Mouse (Mus musculus) intestine, postnatal 0 days (tissue): ENCODE results near the gene Acvr1b. TPM values are rescaled to one million over a fixed set of nuclear protein-coding genes. Genes with fewer than 3 reads are reported as not detected.
A peak's percentile ranks its signal among the peaks of the same experiment; 100 is the strongest.

Experiments used
- ATAC-seq: fragments of 200-750 bp; cut with Nextera tagmentation; 2 replicates; pipeline ENCODE4 v1.8.0; 2017; ENCODE audit warnings: mild to moderate bottlenecking, moderate TSS enrichment, moderate library complexity
- H3K27ac ChIP-seq: fragments of 300-500 bp; sonication (generic); 2 replicates; pipeline ENCODE4 v1.5.1; 2014; ENCODE audit warnings: mild to moderate bottlenecking, low read depth, low read length, moderate library complexity
- H3K27me3 ChIP-seq: fragments of 300-500 bp; sonication (generic); replicated peaks from 2 replicates; pipeline ENCODE4 v1.6.1; 2014; ENCODE audit warnings: low read length, mixed read lengths; ENCODE audit not compliant: control insufficient read depth, insufficient read depth
- H3K36me3 ChIP-seq: fragments of 300-500 bp; sonication (generic); 2 replicates; pipeline ENCODE4 v1.6.1; 2014; ENCODE audit warnings: mild to moderate bottlenecking, moderate library complexity; ENCODE audit not compliant: control insufficient read depth, insufficient read depth
- H3K4me1 ChIP-seq: fragments of 300-500 bp; sonication (generic); replicated peaks from 2 replicates; pipeline ENCODE4 v1.6.1; 2014; ENCODE audit warnings: antibody characterized with exemption, low read length, mixed read lengths; ENCODE audit not compliant: control insufficient read depth, insufficient read depth
- H3K4me2 ChIP-seq: fragments of 300-500 bp; sonication (generic); replicated peaks from 2 replicates; pipeline ENCODE4 v1.6.1; 2014; ENCODE audit warnings: low read depth, mild to moderate bottlenecking, moderate library complexity
- H3K4me3 ChIP-seq: fragments of 300-500 bp; sonication (generic); 2 replicates; pipeline ENCODE4 v1.5.1; 2014; ENCODE audit warnings: low read depth, low read length
- H3K9ac ChIP-seq: fragments of 300-500 bp; sonication (generic); 2 replicates; pipeline ENCODE4 v1.6.1; 2014; ENCODE audit warnings: mild to moderate bottlenecking, low read depth, low read length
- H3K9me3 ChIP-seq: fragments of 300-500 bp; sonication (generic); 2 replicates; pipeline ENCODE4 v1.6.1; 2016; ENCODE audit warnings: mixed run types; ENCODE audit not compliant: control insufficient read depth
- CTCF ChIP-seq: sonication (generic); IDR thresholded peaks from 2 replicates; pipeline ENCODE4 v1.5.1; 2016; ENCODE audit warnings: low read depth, mild to moderate bottlenecking, control low read depth, antibody characterized with exemption, moderate library complexity
- WGBS: fragments of 180-500 bp; shearing (Covaris S2); extraction: QIAGEN DNeasy Blood & Tissue Kit; methylation state at CpG from one replicate; pipeline ENCODE4 v1.1.7; 2014; 5-methylcytosine and 5-hydroxymethylcytosine counted together
- polyA plus RNA-seq: library from polyadenylated mRNA; unstranded; fragments of >200 nt; fragmentation: Nextera tagmentation; extraction: Ambion mirVana; gene quantifications from 2 replicates; pipeline ENCODE4 v1.2.1, GENCODE M21; 2015

Acvr1b gene
- polyA plus RNA-seq, 1 experiment from 2014 or later: 6.0 TPM

DNA sequence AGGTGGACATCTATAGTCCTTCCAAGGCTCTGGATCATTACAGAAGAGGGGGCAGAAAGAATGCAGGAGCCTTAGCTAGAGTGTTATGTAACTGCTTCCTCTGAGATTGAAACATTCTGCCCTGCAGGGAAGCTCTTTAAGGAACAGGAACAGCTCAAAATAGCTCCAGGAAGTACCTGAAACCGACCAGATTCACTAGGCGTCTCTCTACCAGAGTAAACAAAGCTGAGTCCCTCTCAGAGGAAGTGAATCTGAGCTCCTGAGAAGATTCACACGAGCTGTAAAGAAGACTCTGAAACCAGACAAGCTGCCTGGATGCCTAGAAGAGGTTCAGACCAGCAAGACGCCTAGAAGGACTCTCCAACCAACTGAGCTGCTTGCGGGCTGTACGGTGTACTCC is 78.7 kb downstream of the Acvr1b start:
- H3K4me3 ChIP-seq: no peak overlapping the region
- no peak overlapping the region for H3K9ac ChIP-seq
- ATAC-seq: no peak
- H3K9me3 ChIP-seq: no peaks in the 10 kb centered on the region
- WGBS: 67% methylated on average over 6 of the region's 6 CpGs
- H3K36me3 ChIP-seq: no peaks in the 10 kb centered on the region
- H3K27me3 ChIP-seq: no peaks in the 10 kb centered on the region
- H3K4me2 ChIP-seq: no peak overlapping the region
- 0 out of 2 replicates have a peak, but pooled peaks cover 3% of the 10 kb centered on the region for H3K4me1 ChIP-seq
- H3K27ac ChIP-seq: no peak overlapping the region
- no peak for TF ChIP-seq CTCF

- WGBS: 44% methylated on average over 3 of the region's 3 CpGs
- TF ChIP-seq CTCF: no peak
- Histone ChIP-seq H3K9ac (peak overlapping the region; percentile 48; the same call in 1 of the 2 replicates), H3K4me1 (no peaks in the 10 kb centered on the region), H3K36me3 (no peaks in the 10 kb centered on the region), H3K27me3 (no peaks in the 10 kb centered on the region), H3K27ac (no peak overlapping the region), H3K9me3 (no peaks in the 10 kb centered on the region), H3K4me3 (peak overlapping the region; percentile 50), H3K4me2 (peak overlapping the region; percentile 86)
- ATAC-seq: no peak
Measured at GRCm38 (mm10) chr15:101253563-101253885, 79.7 kb downstream of the Acvr1b start.

DNA sequence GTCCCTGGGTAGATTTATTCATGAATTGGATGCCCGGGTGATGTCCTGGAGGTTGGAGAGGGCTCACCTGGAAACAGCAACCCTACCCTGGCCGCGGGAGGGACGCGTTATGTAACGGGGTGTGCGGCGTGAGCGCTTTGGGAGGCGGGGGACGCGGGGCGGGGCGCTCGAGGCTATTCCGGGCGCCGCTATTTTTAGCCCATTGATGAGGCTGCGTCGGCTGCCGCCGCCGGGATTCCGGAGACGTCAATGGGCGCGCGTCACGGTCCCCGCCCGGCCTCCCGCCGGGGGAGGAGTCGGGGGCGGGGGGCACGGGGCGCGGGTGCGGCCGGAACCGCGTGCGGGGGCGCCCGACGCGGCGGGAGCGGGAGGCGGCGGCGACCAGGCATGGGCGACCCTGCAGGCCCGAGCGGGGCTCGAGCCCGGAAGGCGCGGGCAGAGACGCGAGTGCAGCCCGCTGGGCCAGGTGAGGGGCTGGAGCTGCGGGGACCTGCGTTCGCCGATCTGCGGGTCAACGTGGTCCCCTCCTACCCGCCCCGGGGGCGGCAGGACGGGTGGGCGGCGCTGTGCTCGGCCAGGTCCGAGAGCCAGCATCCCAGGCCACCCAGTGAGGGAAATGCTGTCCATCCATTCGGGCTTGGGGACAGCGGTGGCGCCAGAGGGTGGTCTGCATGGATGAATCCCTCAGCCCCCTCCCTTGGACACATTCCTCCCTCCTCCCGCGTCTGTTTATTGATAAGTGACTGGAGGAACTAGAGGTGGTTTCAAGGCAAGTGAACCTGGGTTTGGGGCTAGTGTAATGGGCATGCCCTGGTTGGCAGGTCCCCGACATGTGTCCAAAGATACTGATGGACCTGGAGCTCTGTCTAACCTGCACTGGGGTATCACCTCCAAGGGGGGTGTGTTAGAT is 80.3 kb downstream of the Acvr1b start, which contains the start of gene Nr4a1:
Gene Nr4a1 (plus strand): TSS at position 384 of the 910 bp plus-strand sequence.
- 0 out of 2 replicates have a peak, but pooled peaks have one; percentile 15 for TF ChIP-seq CTCF
- no peaks in the 10 kb centered on the region for H3K27me3 ChIP-seq

GRCm38 (mm10) chr15:101255842-101256462 is 82.1 kb downstream of the Acvr1b start:
- Histone ChIP-seq H3K27ac (no peak overlapping the region), H3K9ac (no peak overlapping the region), H3K9me3 (no peaks in the 10 kb centered on the region), H3K4me2 (no peak overlapping the region), H3K4me1 (no peaks in the 10 kb centered on the region; the same call in 1 of the 2 replicates), H3K4me3 (no peak overlapping the region), H3K36me3 (no peaks in the 10 kb centered on the region), H3K27me3 (no peaks in the 10 kb centered on the region)
- no peak for TF ChIP-seq CTCF
- no peak for ATAC-seq
- 89% methylated on average over 7 of the region's 7 CpGs for WGBS

More for the DNA sequence above, 80.3 kb downstream of the Acvr1b start, which contains the start of gene Nr4a1:
- H3K9me3 ChIP-seq: no peaks in the 10 kb centered on the region
- no peaks in the 10 kb centered on the region for H3K4me1 ChIP-seq
- 0 out of 2 replicates have a peak within 1 kb of the TSS, but pooled peaks have one; percentile 3 for H3K27ac ChIP-seq
- peak; percentile 32 for ATAC-seq
- H3K4me2 ChIP-seq: peak within 1 kb of the TSS; percentile 86
- peak within 1 kb of the TSS; percentile 48 for H3K9ac ChIP-seq
- peak within 1 kb of the TSS; percentile 50 for H3K4me3 ChIP-seq
- WGBS: 2% methylated on average over 80 of the region's 82 CpGs
- no peaks in the 10 kb centered on the region for H3K36me3 ChIP-seq

DNA sequence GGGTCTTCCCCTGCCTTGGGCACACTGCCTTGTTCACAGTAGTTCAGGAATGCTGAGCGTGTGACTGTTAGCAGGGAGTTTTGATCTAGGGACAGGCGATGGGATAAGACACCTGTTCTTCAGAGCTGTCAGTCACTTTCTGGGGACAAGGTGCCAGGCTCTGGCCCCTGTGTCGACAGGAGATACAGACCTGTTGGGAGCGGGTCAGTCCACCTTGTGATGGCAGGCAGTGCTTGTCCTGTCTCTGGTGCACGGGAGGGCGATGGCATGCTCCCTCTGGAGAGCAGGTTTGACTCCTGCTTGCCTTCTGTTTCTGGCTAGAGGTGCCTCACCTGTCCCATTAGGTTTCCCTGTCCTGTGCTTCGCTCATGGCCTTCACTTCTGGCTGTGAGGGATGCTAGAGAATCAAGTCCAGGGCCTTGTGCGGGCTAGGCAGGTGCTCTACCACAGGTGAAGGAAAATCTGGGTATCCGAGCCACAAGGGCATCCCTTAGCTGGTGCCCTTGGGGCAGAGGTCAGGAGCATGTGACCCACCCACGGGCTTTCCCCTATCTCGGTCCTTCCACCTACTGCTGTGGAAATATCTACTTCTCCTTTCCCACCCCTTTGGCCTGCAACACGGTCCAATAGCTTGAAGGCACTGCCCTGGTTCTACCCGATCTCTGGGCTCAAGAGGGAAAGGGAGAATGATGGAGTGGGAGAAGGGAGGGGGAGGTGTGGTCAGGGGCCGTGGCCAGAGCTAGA is 82.8 kb downstream of the Acvr1b start:
- no peak overlapping the region for H3K27ac ChIP-seq
- H3K4me1 ChIP-seq: no peaks in the 10 kb centered on the region; the same call in 1 of the 2 replicates
- WGBS: 74% methylated on average over 14 of the region's 14 CpGs

More for the DNA sequence above, 82.8 kb downstream of the Acvr1b start:
- H3K4me2 ChIP-seq: no peak overlapping the region
- H3K9me3 ChIP-seq: no peaks in the 10 kb centered on the region
- TF ChIP-seq CTCF: no peak
- no peaks in the 10 kb centered on the region for H3K36me3 ChIP-seq
- H3K4me3 ChIP-seq: no peak overlapping the region
- H3K9ac ChIP-seq: no peak overlapping the region
- H3K27me3 ChIP-seq: no peaks in the 10 kb centered on the region
- no peak for ATAC-seq
